Mouse (Mus musculus): ENCODE data around the gene Dusp12. TPM values are rescaled to one million over a fixed set of nuclear protein-coding genes. Genes with fewer than 3 reads are reported as not detected.

Dusp12 gene
- polyA plus RNA-seq (2011; ENCODE audit: insufficient read depth, insufficient read length, low read depth, missing spikeins) = 43.1 and 45.9 TPM in 2 replicates

GRCm38 (mm10) chr1:170884978-170885561 is at the start of gene Dusp12, which contains the start of gene Gm26620:
Dusp12 (minus strand) TSS chr1:170885540.
Gm26620 (plus strand) TSS chr1:170885065.
- Histone ChIP-seq H3K9me3 (replicated peaks; ENCODE audit: control insufficient read depth, insufficient read depth, low read length, poor library complexity, severe bottlenecking) (no peaks in the 10 kb centered on the region), H3K9ac (ENCODE audit: low read depth, poor library complexity, severe bottlenecking) (peak within 1 kb of the TSS; percentile 70), H3K27me3 (ENCODE audit: control insufficient read depth, insufficient read depth, low read length, poor library complexity, severe bottlenecking) (no peaks in the 10 kb centered on the region), H3K36me3 (ENCODE audit: control insufficient read depth, insufficient read depth, low read length, poor library complexity, severe bottlenecking) (peaks cover 24% of the 10 kb centered on the region), H3K4me3 (ENCODE audit: low read depth, low read length) (peak within 1 kb of the TSS; percentile 73), H3K4me1 (ENCODE audit: control insufficient read depth, insufficient read depth, low read length) (peaks cover 2% of the 10 kb centered on the region), H3K27ac (ENCODE audit: insufficient read depth, low read length) (peak within 1 kb of the TSS; percentile 80)
- TF ChIP-seq POLR2A (IDR thresholded peaks at IDR 0.05; ENCODE audit: insufficient read depth, low read length) (peak; percentile 39), CTCF (IDR thresholded peaks at IDR 0.05; ENCODE audit: low read depth, low read length) (peak; percentile 66), EP300 (IDR thresholded peaks at IDR 0.05; ENCODE audit: insufficient read depth, low read depth, low read length) (peak; percentile 79)

GRCm38 (mm10) chr1:170934383-170934782 is 49.0 kb upstream of the Dusp12 start:
- H3K36me3 ChIP-seq (ENCODE audit: control insufficient read depth, insufficient read depth, low read length, poor library complexity, severe bottlenecking) = no peaks in the 10 kb centered on the region
- no peak overlapping the region for H3K4me3 ChIP-seq (ENCODE audit: low read depth, low read length)
- H3K27ac ChIP-seq (ENCODE audit: insufficient read depth, low read length) = no peak overlapping the region
- no peaks in the 10 kb centered on the region for H3K27me3 ChIP-seq (ENCODE audit: control insufficient read depth, insufficient read depth, low read length, poor library complexity, severe bottlenecking)
- H3K9me3 ChIP-seq (replicated peaks; ENCODE audit: control insufficient read depth, insufficient read depth, low read length, poor library complexity, severe bottlenecking) = 0 out of 2 replicates have a peak, but pooled peaks cover 4% of the 10 kb centered on the region
- H3K9ac ChIP-seq (ENCODE audit: low read depth, poor library complexity, severe bottlenecking) = no peak overlapping the region
- no peak for TF ChIP-seq CTCF (IDR thresholded peaks at IDR 0.05; ENCODE audit: low read depth, low read length)
- TF ChIP-seq POLR2A (IDR thresholded peaks at IDR 0.05; ENCODE audit: insufficient read depth, low read length) = no peak
- TF ChIP-seq EP300 (IDR thresholded peaks at IDR 0.05; ENCODE audit: insufficient read depth, low read depth, low read length) = no peak
- no peaks in the 10 kb centered on the region for H3K4me1 ChIP-seq (ENCODE audit: control insufficient read depth, insufficient read depth, low read length)

- 0 out of 2 replicates have a peak, but pooled peaks cover 4% of the 10 kb centered on the region for H3K9me3 ChIP-seq (replicated peaks; ENCODE audit: control insufficient read depth, insufficient read depth, low read length, poor library complexity, severe bottlenecking)
- H3K36me3 ChIP-seq (ENCODE audit: control insufficient read depth, insufficient read depth, low read length, poor library complexity, severe bottlenecking) = no peaks in the 10 kb centered on the region
- no peaks in the 10 kb centered on the region for H3K27me3 ChIP-seq (ENCODE audit: control insufficient read depth, insufficient read depth, low read length, poor library complexity, severe bottlenecking)
- TF ChIP-seq POLR2A (IDR thresholded peaks at IDR 0.05; ENCODE audit: insufficient read depth, low read length) = no peak
- TF ChIP-seq EP300 (IDR thresholded peaks at IDR 0.05; ENCODE audit: insufficient read depth, low read depth, low read length) = no peak
- TF ChIP-seq CTCF (IDR thresholded peaks at IDR 0.05; ENCODE audit: low read depth, low read length) = no peak
- H3K9ac ChIP-seq (ENCODE audit: low read depth, poor library complexity, severe bottlenecking) = no peak overlapping the region
- H3K4me1 ChIP-seq (ENCODE audit: control insufficient read depth, insufficient read depth, low read length) = no peaks in the 10 kb centered on the region
- no peak overlapping the region for H3K4me3 ChIP-seq (ENCODE audit: low read depth, low read length)
- no peak overlapping the region for H3K27ac ChIP-seq (ENCODE audit: insufficient read depth, low read length)
Observed at GRCm38 (mm10) chr1:170933940-170934339, 48.6 kb upstream of the Dusp12 start.

- Histone ChIP-seq H3K9me3 (replicated peaks; ENCODE audit: control insufficient read depth, insufficient read depth, low read length, poor library complexity, severe bottlenecking) (0 out of 2 replicates have a peak, but pooled peaks cover 4% of the 10 kb centered on the region), H3K27me3 (ENCODE audit: control insufficient read depth, insufficient read depth, low read length, poor library complexity, severe bottlenecking) (no peaks in the 10 kb centered on the region), H3K4me3 (ENCODE audit: low read depth, low read length) (no peak overlapping the region), H3K36me3 (ENCODE audit: control insufficient read depth, insufficient read depth, low read length, poor library complexity, severe bottlenecking) (no peaks in the 10 kb centered on the region), H3K4me1 (ENCODE audit: control insufficient read depth, insufficient read depth, low read length) (no peaks in the 10 kb centered on the region), H3K9ac (ENCODE audit: low read depth, poor library complexity, severe bottlenecking) (no peak overlapping the region), H3K27ac (ENCODE audit: insufficient read depth, low read length) (no peak overlapping the region)
- TF ChIP-seq POLR2A (IDR thresholded peaks at IDR 0.05; ENCODE audit: insufficient read depth, low read length) (no peak), EP300 (IDR thresholded peaks at IDR 0.05; ENCODE audit: insufficient read depth, low read depth, low read length) (no peak)
Observed at GRCm38 (mm10) chr1:170933386-170933920, 48.1 kb upstream of the Dusp12 start.

- H3K27ac ChIP-seq (ENCODE audit: insufficient read depth, low read length) = no peak overlapping the region
- no peak for TF ChIP-seq CTCF (IDR thresholded peaks at IDR 0.05; ENCODE audit: low read depth, low read length)
- TF ChIP-seq POLR2A (IDR thresholded peaks at IDR 0.05; ENCODE audit: insufficient read depth, low read length) = no peak
- TF ChIP-seq EP300 (IDR thresholded peaks at IDR 0.05; ENCODE audit: insufficient read depth, low read depth, low read length) = no peak
- no peak overlapping the region for H3K9ac ChIP-seq (ENCODE audit: low read depth, poor library complexity, severe bottlenecking)
- no peaks in the 10 kb centered on the region for H3K27me3 ChIP-seq (ENCODE audit: control insufficient read depth, insufficient read depth, low read length, poor library complexity, severe bottlenecking)
- 0 out of 2 replicates have a peak, but pooled peaks cover 4% of the 10 kb centered on the region for H3K9me3 ChIP-seq (replicated peaks; ENCODE audit: control insufficient read depth, insufficient read depth, low read length, poor library complexity, severe bottlenecking)
- H3K36me3 ChIP-seq (ENCODE audit: control insufficient read depth, insufficient read depth, low read length, poor library complexity, severe bottlenecking) = no peaks in the 10 kb centered on the region
- H3K4me3 ChIP-seq (ENCODE audit: low read depth, low read length) = no peak overlapping the region
- no peaks in the 10 kb centered on the region for H3K4me1 ChIP-seq (ENCODE audit: control insufficient read depth, insufficient read depth, low read length)
Observed at GRCm38 (mm10) chr1:170932043-170932442, 46.7 kb upstream of the Dusp12 start.

GRCm38 (mm10) chr1:170929245-170929644 is 43.9 kb upstream of the Dusp12 start:
- no peak overlapping the region for H3K4me3 ChIP-seq (ENCODE audit: low read depth, low read length)
- H3K27ac ChIP-seq (ENCODE audit: insufficient read depth, low read length) = no peak overlapping the region
- no peak overlapping the region for H3K9ac ChIP-seq (ENCODE audit: low read depth, poor library complexity, severe bottlenecking)
- H3K9me3 ChIP-seq (replicated peaks; ENCODE audit: control insufficient read depth, insufficient read depth, low read length, poor library complexity, severe bottlenecking) = no peaks in the 10 kb centered on the region
- no peaks in the 10 kb centered on the region for H3K27me3 ChIP-seq (ENCODE audit: control insufficient read depth, insufficient read depth, low read length, poor library complexity, severe bottlenecking)
- no peaks in the 10 kb centered on the region for H3K4me1 ChIP-seq (ENCODE audit: control insufficient read depth, insufficient read depth, low read length)
- TF ChIP-seq POLR2A (IDR thresholded peaks at IDR 0.05; ENCODE audit: insufficient read depth, low read length) = no peak
- no peak for TF ChIP-seq CTCF (IDR thresholded peaks at IDR 0.05; ENCODE audit: low read depth, low read length)
- no peak for TF ChIP-seq EP300 (IDR thresholded peaks at IDR 0.05; ENCODE audit: insufficient read depth, low read depth, low read length)
- H3K36me3 ChIP-seq (ENCODE audit: control insufficient read depth, insufficient read depth, low read length, poor library complexity, severe bottlenecking) = no peaks in the 10 kb centered on the region
